Mouse (Mus musculus): ENCODE results near the gene Ppp3r1. TPM values are rescaled to one million over a fixed set of nuclear protein-coding genes. Genes with fewer than 3 reads are reported as not detected.

Ppp3r1 gene
- polyA plus RNA-seq (2014; fragmentation: Nextera tagmentation; extraction: Ambion mirVana), result 258 and 262 TPM in 2 replicates

DNA sequence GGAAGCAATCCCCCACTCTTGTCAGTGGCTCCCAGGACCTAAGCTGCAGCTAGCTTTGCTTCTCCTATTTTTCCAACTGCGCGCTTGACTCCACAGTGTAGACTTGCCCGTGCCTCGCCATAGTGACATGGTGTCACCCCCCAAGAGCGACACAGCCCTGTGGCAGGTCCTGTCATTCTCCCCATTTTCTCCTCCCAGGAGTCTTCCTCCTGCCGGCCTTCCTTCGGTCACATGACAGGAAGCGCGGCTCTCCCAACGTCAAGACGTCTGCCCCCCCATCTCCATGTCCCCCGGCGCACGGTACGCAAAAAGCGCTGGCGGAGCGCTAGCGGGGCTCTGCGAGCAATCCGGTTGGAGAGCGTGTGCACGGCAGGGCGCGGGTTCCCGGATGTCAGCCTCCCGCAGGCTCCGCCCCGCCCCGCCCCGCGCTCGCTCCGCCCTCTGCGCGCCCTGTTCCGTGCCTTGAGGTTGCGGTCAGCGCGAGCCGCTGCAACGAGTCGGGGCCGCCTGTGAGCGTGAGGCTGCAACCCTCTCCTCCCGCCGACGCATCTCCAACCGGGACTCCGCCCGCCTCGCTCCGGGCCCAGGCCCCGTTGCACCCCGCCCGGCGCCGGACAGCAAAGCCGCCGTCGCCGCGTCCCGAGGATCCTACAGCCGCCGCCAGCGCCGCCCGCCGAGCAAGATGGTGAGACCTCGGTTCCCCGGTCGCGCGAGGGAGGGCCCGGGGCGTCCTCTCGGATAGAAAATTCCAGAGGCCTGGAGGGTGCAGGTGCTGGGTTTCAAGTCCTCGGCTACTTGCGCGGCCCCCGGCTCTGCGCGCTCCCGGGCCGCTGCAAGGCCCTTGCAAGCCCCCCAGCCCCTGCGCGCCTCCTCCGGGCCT lies at the start of gene Ppp3r1:
Gene Ppp3r1 (plus strand): TSS at position 406 of the 880 bp plus-strand sequence.
- Histone ChIP-seq H3K27me3 (ENCODE audit: control insufficient read depth, insufficient read depth, low read length) (no peaks in the 10 kb centered on the region), H3K4me2 (ENCODE audit: low read depth, low read length) (peak within 1 kb of the TSS; percentile 73), H3K27ac (ENCODE audit: low read depth, low read length) (peak within 1 kb of the TSS; percentile 96), H3K36me3 (ENCODE audit: control insufficient read depth, insufficient read depth, low read length) (no peaks in the 10 kb centered on the region), H3K9ac (replicated peaks; ENCODE audit: low read depth, low read length) (peak within 1 kb of the TSS; percentile 98), H3K4me1 (ENCODE audit: control insufficient read depth, insufficient read depth, low read length) (peaks cover 17% of the 10 kb centered on the region), H3K4me3 (ENCODE audit: low read depth, low read length) (peak within 1 kb of the TSS; percentile 97), H3K9me3 (ENCODE audit: control insufficient read depth, low read length) (no peaks in the 10 kb centered on the region)
- ATAC-seq (ENCODE audit: low read depth), result peak; percentile 98
- under 1% methylated on average over 84 of the region's 89 CpGs for WGBS

GRCm38 (mm10) chr11:17112419-17113090 lies 46.5 kb upstream of the Ppp3r1 start:
- Histone ChIP-seq H3K27ac (ENCODE audit: low read depth, low read length) (no peak overlapping the region), H3K36me3 (ENCODE audit: control insufficient read depth, insufficient read depth, low read length) (no peaks in the 10 kb centered on the region), H3K4me3 (ENCODE audit: low read depth, low read length) (no peak overlapping the region), H3K4me1 (ENCODE audit: control insufficient read depth, insufficient read depth, low read length) (no peaks in the 10 kb centered on the region), H3K9me3 (ENCODE audit: control insufficient read depth, low read length) (no peaks in the 10 kb centered on the region), H3K27me3 (ENCODE audit: control insufficient read depth, insufficient read depth, low read length) (no peaks in the 10 kb centered on the region), H3K4me2 (ENCODE audit: low read depth, low read length) (no peak overlapping the region), H3K9ac (replicated peaks; ENCODE audit: low read depth, low read length) (no peak overlapping the region)
- WGBS, result 90% methylated on average over 1 of the region's 1 CpGs
- ATAC-seq (ENCODE audit: low read depth), result no peak

DNA sequence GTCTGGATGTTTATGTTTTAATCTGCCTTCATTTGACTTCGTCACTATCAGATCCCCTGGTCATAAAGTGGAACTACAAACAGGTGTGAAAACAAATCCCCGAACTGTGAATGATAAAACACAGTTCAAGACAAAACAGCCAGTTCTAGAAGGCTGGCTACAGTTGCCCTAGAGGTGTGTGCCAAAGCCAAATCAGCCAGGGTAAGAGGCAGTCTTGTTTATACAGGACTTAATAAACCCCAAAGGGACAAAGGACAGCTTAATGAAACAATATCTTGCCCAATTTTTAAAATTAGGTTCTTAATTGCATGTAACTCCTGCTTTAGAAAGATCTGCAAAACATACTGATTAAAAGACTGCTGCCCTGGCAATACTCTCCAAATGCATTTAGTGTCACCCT lies 32.6 kb upstream of the Ppp3r1 start:
- 80% methylated on average over 2 of the region's 2 CpGs for WGBS

DNA sequence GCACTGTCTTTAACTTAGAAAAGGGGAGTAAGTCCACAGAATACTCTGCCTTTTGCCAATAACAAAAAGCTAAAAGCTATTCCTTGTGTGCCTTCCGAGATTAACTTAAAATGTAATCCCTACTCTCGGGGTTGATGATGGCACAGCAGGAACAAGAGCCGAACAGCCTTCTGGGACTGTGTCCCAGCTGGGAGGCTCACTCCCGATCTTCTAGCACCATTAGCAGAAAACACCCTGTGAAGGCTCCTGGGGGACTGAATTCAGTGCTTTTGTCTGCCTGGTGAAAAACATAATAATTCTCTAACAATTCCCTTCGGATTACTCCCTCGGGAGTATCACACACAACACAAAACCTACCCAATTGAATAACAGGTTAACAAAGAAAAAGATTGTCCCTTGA lies 23.4 kb upstream of the Ppp3r1 start:
- 18% methylated on average over 6 of the region's 6 CpGs for WGBS
- no peaks in the 10 kb centered on the region for H3K36me3 ChIP-seq (ENCODE audit: control insufficient read depth, insufficient read depth, low read length)
- no peak overlapping the region for H3K9ac ChIP-seq (replicated peaks; ENCODE audit: low read depth, low read length)
- H3K27me3 ChIP-seq (ENCODE audit: control insufficient read depth, insufficient read depth, low read length), result no peaks in the 10 kb centered on the region
- H3K4me2 ChIP-seq (ENCODE audit: low read depth, low read length), result no peak overlapping the region
- H3K4me1 ChIP-seq (ENCODE audit: control insufficient read depth, insufficient read depth, low read length), result no peaks in the 10 kb centered on the region
- H3K4me3 ChIP-seq (ENCODE audit: low read depth, low read length), result no peak overlapping the region
- H3K27ac ChIP-seq (ENCODE audit: low read depth, low read length), result no peak overlapping the region
- ATAC-seq (ENCODE audit: low read depth), result no peak
- H3K9me3 ChIP-seq (ENCODE audit: control insufficient read depth, low read length), result no peaks in the 10 kb centered on the region

More for the DNA sequence above, 32.6 kb upstream of the Ppp3r1 start:
- H3K4me2 ChIP-seq (ENCODE audit: low read depth, low read length), result no peak overlapping the region
- H3K27me3 ChIP-seq (ENCODE audit: control insufficient read depth, insufficient read depth, low read length), result no peaks in the 10 kb centered on the region
- no peak for ATAC-seq (ENCODE audit: low read depth)
- H3K9ac ChIP-seq (replicated peaks; ENCODE audit: low read depth, low read length), result no peak overlapping the region
- H3K4me3 ChIP-seq (ENCODE audit: low read depth, low read length), result no peak overlapping the region
- no peaks in the 10 kb centered on the region for H3K36me3 ChIP-seq (ENCODE audit: control insufficient read depth, insufficient read depth, low read length)
- H3K9me3 ChIP-seq (ENCODE audit: control insufficient read depth, low read length), result no peaks in the 10 kb centered on the region
- H3K27ac ChIP-seq (ENCODE audit: low read depth, low read length), result no peak overlapping the region
- H3K4me1 ChIP-seq (ENCODE audit: control insufficient read depth, insufficient read depth, low read length), result no peaks in the 10 kb centered on the region

- Histone ChIP-seq H3K9me3 (ENCODE audit: control insufficient read depth, low read length) (no peaks in the 10 kb centered on the region), H3K27me3 (ENCODE audit: control insufficient read depth, insufficient read depth, low read length) (no peaks in the 10 kb centered on the region), H3K4me1 (ENCODE audit: control insufficient read depth, insufficient read depth, low read length) (no peaks in the 10 kb centered on the region), H3K36me3 (ENCODE audit: control insufficient read depth, insufficient read depth, low read length) (no peaks in the 10 kb centered on the region), H3K4me2 (ENCODE audit: low read depth, low read length) (no peak overlapping the region), H3K4me3 (ENCODE audit: low read depth, low read length) (no peak overlapping the region), H3K27ac (ENCODE audit: low read depth, low read length) (no peak overlapping the region), H3K9ac (replicated peaks; ENCODE audit: low read depth, low read length) (no peak overlapping the region)
- ATAC-seq (ENCODE audit: low read depth), result no peak
- 58% methylated on average over 6 of the region's 6 CpGs for WGBS
These were observed 20.6 kb upstream of the Ppp3r1 start for GRCm38 (mm10) chr11:17138306-17139033.

DNA sequence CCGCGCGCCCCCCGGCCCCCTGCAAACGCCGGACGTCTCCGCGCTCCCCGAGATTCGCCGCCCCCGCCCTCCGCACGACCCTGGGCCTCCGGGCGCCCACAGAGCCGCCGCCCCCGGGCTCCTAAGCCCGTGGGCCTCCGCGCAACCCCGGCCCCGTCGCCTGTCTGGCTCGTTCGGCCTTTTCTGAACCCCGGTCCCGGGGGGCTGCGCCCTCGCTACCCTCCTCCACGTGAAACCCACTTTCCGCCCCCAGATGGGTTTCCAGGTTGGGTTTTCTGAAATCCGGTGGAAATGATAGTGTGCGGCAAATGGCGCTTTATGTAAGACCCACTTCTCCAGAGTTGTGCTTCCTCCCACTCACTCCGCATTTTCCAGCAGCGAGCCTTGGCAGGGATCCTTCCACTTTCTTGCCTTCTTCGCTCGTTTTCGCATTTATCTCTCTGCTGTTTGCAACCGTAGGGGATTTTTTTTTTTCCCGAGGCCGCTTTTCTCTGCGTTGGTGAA lies 727 bp downstream of the Ppp3r1 start:
- WGBS, result under 1% methylated on average over 28 of the region's 46 CpGs
- Histone ChIP-seq H3K27ac (ENCODE audit: low read depth, low read length) (peak overlapping the region; percentile 96), H3K4me2 (ENCODE audit: low read depth, low read length) (peak overlapping the region; percentile 73), H3K4me3 (ENCODE audit: low read depth, low read length) (peak overlapping the region; percentile 97), H3K9ac (replicated peaks; ENCODE audit: low read depth, low read length) (peak overlapping the region; percentile 98), H3K27me3 (ENCODE audit: control insufficient read depth, insufficient read depth, low read length) (no peaks in the 10 kb centered on the region), H3K36me3 (ENCODE audit: control insufficient read depth, insufficient read depth, low read length) (no peaks in the 10 kb centered on the region), H3K9me3 (ENCODE audit: control insufficient read depth, low read length) (no peaks in the 10 kb centered on the region), H3K4me1 (ENCODE audit: control insufficient read depth, insufficient read depth, low read length) (peaks cover 17% of the 10 kb centered on the region)
- ATAC-seq (ENCODE audit: low read depth), result peak; percentile 38

DNA sequence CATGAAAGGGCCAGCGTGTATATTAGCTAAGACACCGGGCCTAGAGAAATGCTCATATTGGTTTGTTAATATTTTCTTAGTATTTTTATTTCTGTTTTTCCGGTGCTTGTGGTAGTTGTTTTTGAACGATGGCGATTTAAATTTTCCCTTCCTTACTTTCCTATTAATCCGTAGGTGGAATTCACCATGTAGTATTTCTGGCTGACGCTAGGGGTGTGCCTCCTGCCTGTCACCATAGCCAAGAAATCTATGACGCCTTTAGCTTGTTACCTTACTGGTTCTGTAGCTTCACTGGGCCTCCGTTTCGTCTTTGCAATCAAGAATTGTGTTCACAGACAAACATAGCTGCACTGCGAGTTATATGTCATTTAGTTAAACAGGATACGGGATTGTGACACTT lies 1.2 kb downstream of the Ppp3r1 start:
- peak overlapping the region; percentile 97 for H3K4me3 ChIP-seq (ENCODE audit: low read depth, low read length)
- H3K27me3 ChIP-seq (ENCODE audit: control insufficient read depth, insufficient read depth, low read length), result no peaks in the 10 kb centered on the region
- 3% methylated on average over 12 of the region's 12 CpGs for WGBS
- peaks cover 17% of the 10 kb centered on the region for H3K4me1 ChIP-seq (ENCODE audit: control insufficient read depth, insufficient read depth, low read length)
- peak overlapping the region; percentile 73 for H3K4me2 ChIP-seq (ENCODE audit: low read depth, low read length)
- no peaks in the 10 kb centered on the region for H3K9me3 ChIP-seq (ENCODE audit: control insufficient read depth, low read length)
- no peaks in the 10 kb centered on the region for H3K36me3 ChIP-seq (ENCODE audit: control insufficient read depth, insufficient read depth, low read length)
- peak overlapping the region; percentile 98 for H3K9ac ChIP-seq (replicated peaks; ENCODE audit: low read depth, low read length)
- no peak for ATAC-seq (ENCODE audit: low read depth)
- H3K27ac ChIP-seq (ENCODE audit: low read depth, low read length), result peak overlapping the region; percentile 96

- no peak for ATAC-seq (ENCODE audit: low read depth)
- 76% methylated on average over 1 of the region's 1 CpGs for WGBS
These were observed 4.9 kb downstream of the Ppp3r1 start for GRCm38 (mm10) chr11:17163956-17164355.

More at GRCm38 (mm10) chr11:17163956-17164355, 4.9 kb downstream of the Ppp3r1 start:
- Histone ChIP-seq H3K4me3 (ENCODE audit: low read depth, low read length) (no peak overlapping the region), H3K27me3 (ENCODE audit: control insufficient read depth, insufficient read depth, low read length) (no peaks in the 10 kb centered on the region), H3K9ac (replicated peaks; ENCODE audit: low read depth, low read length) (no peak overlapping the region), H3K4me1 (ENCODE audit: control insufficient read depth, insufficient read depth, low read length) (peaks cover 14% of the 10 kb centered on the region), H3K4me2 (ENCODE audit: low read depth, low read length) (no peak overlapping the region), H3K36me3 (ENCODE audit: control insufficient read depth, insufficient read depth, low read length) (no peaks in the 10 kb centered on the region), H3K9me3 (ENCODE audit: control insufficient read depth, low read length) (no peaks in the 10 kb centered on the region), H3K27ac (ENCODE audit: low read depth, low read length) (no peak overlapping the region)

Data from neural tube, embryonic 14.5 days (tissue).